In genomic region chr2:12883276-12883914, GRCm38 (mm10) we compare ENCODE assay signal across 8 mouse cellular contexts. TPM values are rescaled to one million over a fixed set of nuclear protein-coding genes. Genes with fewer than 3 reads are reported as not detected.
DNase-seq lines count a peak whose midpoint lies in the region; ATAC-seq lines count a peak whose summit lies in the region.

No protein-coding gene starts in this region.

- H3K4me3 ChIP-seq in forebrain, embryonic 13.5 days: no peak overlapping the region
- H3K4me3 ChIP-seq in forebrain, embryonic 11.5 days (ENCODE audit: low read depth, low read length): no peak overlapping the region

- no peaks in the 10 kb centered on the region for H3K9me3 ChIP-seq in forebrain, embryonic 13.5 days (replicated peaks)
- H3K9me3 ChIP-seq in forebrain, embryonic 11.5 days (ENCODE audit: control insufficient read depth, low read length): no peaks in the 10 kb centered on the region

- 0 out of 2 replicates have a peak overlapping the region, but pooled peaks have one; percentile 1 for H3K4me2 ChIP-seq in forebrain, embryonic 13.5 days
- no peak overlapping the region for H3K4me2 ChIP-seq in forebrain, embryonic 11.5 days (ENCODE audit: low read depth, low read length, severe bottlenecking)

- intact Hi-C loops in heart, postnatal 25 days (cut with DNase I): no loop called here
- intact Hi-C loops in left cerebral cortex, postnatal 10 days (cut with DNase I): no loop called here

- peak overlapping the region; percentile 62 for H3K27ac ChIP-seq in forebrain, embryonic 13.5 days
- no peak overlapping the region for H3K27ac ChIP-seq in forebrain, embryonic 11.5 days (ENCODE audit: low read depth, low read length)

- H3K4me1 ChIP-seq in forebrain, embryonic 13.5 days: peaks cover 6% of the 10 kb centered on the region; the same call in 1 of the 2 replicates
- no peaks in the 10 kb centered on the region for H3K4me1 ChIP-seq in forebrain, embryonic 11.5 days (replicated peaks; ENCODE audit: control insufficient read depth, insufficient read depth, low read length)

- H3K9ac ChIP-seq in forebrain, embryonic 13.5 days: no peak overlapping the region
- no peak overlapping the region for H3K9ac ChIP-seq in forebrain, embryonic 11.5 days (ENCODE audit: low read length)

- ATAC-seq in forebrain, embryonic 13.5 days: peak; percentile 98
- no peak for ATAC-seq in forebrain, embryonic 11.5 days (replicated peaks; ENCODE audit: low FRiP score)

- no peaks in the 10 kb centered on the region for H3K36me3 ChIP-seq in forebrain, embryonic 13.5 days (ENCODE audit: poor library complexity, severe bottlenecking)
- H3K36me3 ChIP-seq in forebrain, embryonic 11.5 days (ENCODE audit: control insufficient read depth, insufficient read depth, low read length): no peaks in the 10 kb centered on the region

- no peak for DNase-seq in forebrain, embryonic 11.5 days (ENCODE audit: low spot score)
- peak; percentile 22 for DNase-seq in brain, embryonic 18.5 days (ENCODE audit: low read depth, low spot score)
- DNase-seq in heart, postnatal 25 days (ENCODE audit: low spot score): peak; percentile 1
- peak; percentile 45 to 49 for DNase-seq in left cerebral cortex, postnatal 10 days (ENCODE audit: extremely low spot score in 1 of 2, low spot score in 2 of 2)
- DNase-seq in embryo, embryonic 9.5 days (ENCODE audit: extremely low spot score): no peak
- DNase-seq in c-Kit-positive CD71-positive TER-119-positive erythroid progenitor cells, embryonic 14.5 days (ENCODE audit: low spot score): no peak
- DNase-seq in spleen, adult 12 weeks (ENCODE audit: low spot score): no peak

- 61% methylated on average over 10 of the region's 10 CpGs for WGBS in forebrain, embryonic 13.5 days
- WGBS in forebrain, embryonic 11.5 days: 80% methylated on average over 10 of the region's 10 CpGs

- no peaks in the 10 kb centered on the region for H3K27me3 ChIP-seq in forebrain, embryonic 13.5 days
- H3K27me3 ChIP-seq in forebrain, embryonic 11.5 days (ENCODE audit: control insufficient read depth, insufficient read depth, low read length): no peaks in the 10 kb centered on the region

RNA-seq across cellular contexts. Expression of gene Pter, which starts 40.4 kb away (rescaled TPM):
- polyA plus RNA-seq in forebrain, embryonic 13.5 days (2015; fragmentation: Nextera tagmentation; extraction: Ambion mirVana): 5.4 and 6.0 TPM in 2 replicates
- polyA plus RNA-seq in forebrain, embryonic 11.5 days (2014; fragmentation: Nextera tagmentation; extraction: Ambion mirVana): 6.1 and 9.9 TPM in 2 replicates
- total RNA-seq in heart, postnatal 25 days (2021): 1 to 10 TPM; 5.4 to 7.9 TPM
- 1 to 10 TPM; 1.1 to 1.5 TPM for total RNA-seq in left cerebral cortex, postnatal 10 days (2021)

Comparison
In these comparisons a context has a peak if more than half of its experiments do, and no peak if none do; other contexts are left out.
1. DNase-seq: peak in brain, embryonic 18.5 days (single experiment), heart, postnatal 25 days (single experiment) and left cerebral cortex, postnatal 10 days (2 of 2); none in forebrain, embryonic 11.5 days (single experiment), embryo, embryonic 9.5 days (single experiment), c-Kit-positive CD71-positive TER-119-positive erythroid progenitor cells, embryonic 14.5 days (single experiment) and spleen, adult 12 weeks (single experiment).